Mouse (Mus musculus) forebrain, embryonic 14.5 days (tissue): ENCODE data around the gene 6430550D23Rik. TPM values are rescaled to one million over a fixed set of nuclear protein-coding genes. Genes with fewer than 3 reads are reported as not detected.

Source experiments
- ATAC-seq: fragments of 200-750 bp; cut with Nextera tagmentation; 2 replicates; pipeline ENCODE4 v1.8.0; 2017; ENCODE audit warnings: mild to moderate bottlenecking, moderate library complexity
- DNase-seq: peaks from one replicate; pipeline ENCODE4 v3.0.0-alpha.2; 2015; ENCODE audit warnings: low spot score
- H3K27ac ChIP-seq: fragments of 300-500 bp; sonication (generic); 2 replicates; pipeline ENCODE4 v1.5.1; 2014; ENCODE audit warnings: low read depth, mild to moderate bottlenecking, control low read depth, low read length, moderate library complexity
- H3K27me3 ChIP-seq: fragments of 300-500 bp; sonication (generic); replicated peaks from 2 replicates; pipeline ENCODE4 v1.6.1; 2014; ENCODE audit warnings: low read length, control low read depth, mixed read lengths; ENCODE audit not compliant: control insufficient read depth, insufficient read depth
- H3K36me3 ChIP-seq: fragments of 300-500 bp; sonication (generic); 2 replicates; pipeline ENCODE4 v1.6.1; 2014; ENCODE audit warnings: low read length, control low read depth; ENCODE audit not compliant: control insufficient read depth, insufficient read depth
- H3K4me1 ChIP-seq: fragments of 300-500 bp; sonication (generic); 2 replicates; pipeline ENCODE4 v1.6.1; 2014; ENCODE audit warnings: antibody characterized with exemption, low read length, control low read depth; ENCODE audit not compliant: control insufficient read depth, insufficient read depth
- H3K4me2 ChIP-seq: fragments of 300-500 bp; sonication (generic); 2 replicates; pipeline ENCODE4 v1.6.1; 2014; ENCODE audit warnings: mild to moderate bottlenecking, control low read depth, low read length
- H3K4me3 ChIP-seq: fragments of 300-500 bp; sonication (generic); 2 replicates; pipeline ENCODE4 v1.5.1; 2014; ENCODE audit warnings: low read depth, low read length, control low read depth
- H3K9ac ChIP-seq: fragments of 300-500 bp; sonication (generic); 2 replicates; pipeline ENCODE4 v1.6.1; 2014; ENCODE audit warnings: mild to moderate bottlenecking, low read length, control low read depth, moderate library complexity
- H3K9me3 ChIP-seq: fragments of 300-500 bp; sonication (generic); replicated peaks from 2 replicates; pipeline ENCODE4 v1.6.1; 2016; ENCODE audit warnings: low read length, control low read depth, mixed read lengths; ENCODE audit not compliant: control insufficient read depth
- whole genome bisulfite sequencing: fragments of 180-500 bp; shearing (Covaris S2); extraction: QIAGEN DNeasy Blood & Tissue Kit; methylation state at CpG from one replicate; pipeline ENCODE4 v1.1.7; 2014; 5-methylcytosine and 5-hydroxymethylcytosine counted together
- polyA plus RNA-seq: library from polyadenylated mRNA; unstranded; fragments of >200 nt; fragmentation: Nextera tagmentation; extraction: Ambion mirVana; gene quantifications from 2 replicates; pipeline ENCODE4 v1.2.1, GENCODE M21; 2014

Gene 6430550D23Rik
- 0.63 and 1.0 TPM in 2 replicates for polyA plus RNA-seq

DNA sequence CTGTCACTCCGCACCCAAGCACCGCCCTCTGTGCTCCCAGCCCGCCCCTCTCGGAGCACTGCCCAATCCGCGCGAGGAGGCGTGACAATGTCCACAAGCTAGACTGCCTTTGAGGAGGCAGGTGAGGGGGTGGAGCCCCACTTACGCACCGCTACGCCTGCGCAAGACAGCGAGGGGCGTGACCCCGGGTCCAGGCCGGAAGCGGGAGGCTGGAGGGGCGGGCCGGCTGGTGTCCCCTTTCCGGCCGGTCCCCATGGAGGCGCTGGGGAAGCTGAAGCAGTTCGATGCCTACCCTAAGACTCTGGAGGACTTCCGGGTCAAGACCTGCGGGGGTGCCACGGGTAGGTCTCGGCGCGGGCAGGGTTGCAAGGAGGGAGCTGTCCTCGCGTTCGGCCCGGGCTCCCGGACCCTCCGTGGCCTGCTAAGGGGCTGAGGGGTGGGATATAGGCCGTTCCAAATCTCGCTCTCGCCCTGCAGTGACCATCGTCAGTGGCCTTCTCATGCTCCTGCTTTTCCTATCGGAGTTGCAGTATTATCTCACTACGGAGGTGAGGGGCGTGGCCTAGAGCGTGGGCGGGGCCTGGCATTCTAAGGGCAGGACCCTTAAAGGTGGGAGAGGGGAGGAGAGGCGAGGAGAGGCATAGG is at the start of gene 6430550D23Rik, which contains the start of gene Ergic3:
Gene 6430550D23Rik (minus strand): TSS at position 90 of the 645 bp plus-strand sequence.
Gene Ergic3 (plus strand): TSS at position 158 of the 645 bp plus-strand sequence.
- Histone ChIP-seq H3K4me3 (peak within 1 kb of the TSS; percentile 81), H3K36me3 (peaks cover 30% of the 10 kb centered on the region), H3K9ac (peak within 1 kb of the TSS; percentile 80), H3K4me1 (peaks cover 7% of the 10 kb centered on the region; the same call in 1 of the 2 replicates), H3K27ac (peak within 1 kb of the TSS; percentile 36; the same call in 1 of the 2 replicates), H3K4me2 (peak within 1 kb of the TSS; percentile 55), H3K9me3 (no peaks in the 10 kb centered on the region), H3K27me3 (no peaks in the 10 kb centered on the region)
- peak; percentile 99 for ATAC-seq
- peak; percentile 98 for DNase-seq
- under 1% methylated on average over 45 of the region's 45 CpGs for WGBS

- Histone ChIP-seq H3K36me3 (no peaks in the 10 kb centered on the region), H3K9me3 (no peaks in the 10 kb centered on the region), H3K27ac (no peak within 1 kb of the TSS), H3K27me3 (no peaks in the 10 kb centered on the region), H3K4me1 (no peaks in the 10 kb centered on the region), H3K4me2 (no peak within 1 kb of the TSS), H3K4me3 (no peak within 1 kb of the TSS), H3K9ac (no peak within 1 kb of the TSS)
- DNase-seq: no peak
- 78% methylated on average over 9 of the region's 9 CpGs for WGBS
- ATAC-seq: no peak
Measured at GRCm38 (mm10) chr2:156052816-156053215, 45.0 kb upstream of the 6430550D23Rik start, which contains the start of gene Fer1l4. Gene Fer1l4, minus strand, starts transcription at chr2:156052947.

DNA sequence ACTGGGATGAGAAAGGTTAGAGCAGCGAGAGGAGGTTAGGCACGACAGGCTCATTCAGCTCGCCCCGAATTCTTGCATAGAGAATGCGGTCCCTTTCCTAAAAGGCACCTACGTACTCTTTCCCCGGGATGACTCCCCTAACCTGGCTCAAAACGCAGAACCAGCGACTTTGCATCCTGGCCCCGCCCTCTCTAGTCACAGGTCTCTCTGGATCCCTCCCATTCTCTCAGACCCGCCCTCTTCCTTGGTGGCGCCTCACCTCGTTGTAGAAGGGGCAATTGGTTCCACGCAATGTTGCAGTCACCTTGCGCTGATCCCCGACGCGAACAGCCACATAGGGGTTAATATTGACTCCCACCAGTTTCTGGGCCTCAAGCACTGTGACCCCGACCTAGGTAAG is 40.2 kb upstream of the 6430550D23Rik start:
- Histone ChIP-seq H3K4me2 (no peak overlapping the region; the same call in 1 of the 2 replicates), H3K36me3 (no peaks in the 10 kb centered on the region), H3K4me3 (no peak overlapping the region), H3K9ac (no peak overlapping the region), H3K27me3 (no peaks in the 10 kb centered on the region), H3K4me1 (no peaks in the 10 kb centered on the region), H3K27ac (no peak overlapping the region), H3K9me3 (no peaks in the 10 kb centered on the region)
- WGBS: 7% methylated on average over 19 of the region's 19 CpGs
- ATAC-seq (no peak), DNase-seq (no peak)

GRCm38 (mm10) chr2:156042903-156043302 is 35.1 kb upstream of the 6430550D23Rik start:
- WGBS: 80% methylated on average over 8 of the region's 8 CpGs
- Histone ChIP-seq H3K27ac (no peak overlapping the region), H3K9me3 (no peaks in the 10 kb centered on the region), H3K36me3 (no peaks in the 10 kb centered on the region), H3K4me1 (no peaks in the 10 kb centered on the region), H3K9ac (no peak overlapping the region), H3K27me3 (no peaks in the 10 kb centered on the region), H3K4me3 (no peak overlapping the region), H3K4me2 (no peak overlapping the region)
- no peak for ATAC-seq
- no peak for DNase-seq

GRCm38 (mm10) chr2:156039390-156039789 is 31.6 kb upstream of the 6430550D23Rik start:
- Histone ChIP-seq H3K36me3 (no peaks in the 10 kb centered on the region), H3K27me3 (no peaks in the 10 kb centered on the region), H3K27ac (no peak overlapping the region), H3K4me3 (no peak overlapping the region), H3K9ac (no peak overlapping the region), H3K4me2 (no peak overlapping the region), H3K9me3 (no peaks in the 10 kb centered on the region), H3K4me1 (no peaks in the 10 kb centered on the region)
- no peak for ATAC-seq
- WGBS: 86% methylated on average over 3 of the region's 3 CpGs
- no peak for DNase-seq

GRCm38 (mm10) chr2:156025482-156025881 is 17.7 kb upstream of the 6430550D23Rik start:
- Histone ChIP-seq H3K4me3 (no peak overlapping the region), H3K4me2 (no peak overlapping the region), H3K9me3 (no peaks in the 10 kb centered on the region), H3K36me3 (no peaks in the 10 kb centered on the region), H3K4me1 (no peaks in the 10 kb centered on the region), H3K9ac (no peak overlapping the region), H3K27me3 (no peaks in the 10 kb centered on the region), H3K27ac (no peak overlapping the region)
- ATAC-seq: no peak
- peak; percentile 22 for DNase-seq

DNA sequence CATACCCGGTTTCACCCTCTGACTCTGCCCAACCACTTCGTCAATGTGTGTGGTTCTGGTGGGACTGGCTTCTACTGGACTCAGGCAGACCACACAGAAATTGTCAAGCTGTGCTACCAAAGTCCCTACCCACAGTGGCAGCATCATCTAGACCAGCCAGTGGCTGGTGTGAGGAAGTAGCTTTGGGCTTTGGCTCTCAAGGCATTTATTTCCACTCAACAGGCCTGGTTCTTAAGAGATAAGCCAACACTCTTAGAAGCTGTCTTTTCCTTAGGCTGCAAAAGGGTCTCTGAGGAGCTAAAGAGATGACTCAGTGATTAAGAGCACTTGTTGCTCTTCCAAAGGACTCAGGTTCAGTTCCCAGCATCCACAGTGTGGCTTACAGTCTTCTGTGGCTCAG is 14.0 kb upstream of the 6430550D23Rik start:
- no peaks in the 10 kb centered on the region for H3K9me3 ChIP-seq
- no peaks in the 10 kb centered on the region for H3K27me3 ChIP-seq
- no peaks in the 10 kb centered on the region for H3K4me1 ChIP-seq
- H3K4me3 ChIP-seq: no peak overlapping the region
- H3K4me2 ChIP-seq: no peak overlapping the region
- no peak overlapping the region for H3K9ac ChIP-seq
- no peak overlapping the region for H3K27ac ChIP-seq
- no peak for DNase-seq
- WGBS: 85% methylated on average over 2 of the region's 2 CpGs
- H3K36me3 ChIP-seq: peaks cover 30% of the 10 kb centered on the region
- no peak for ATAC-seq

DNA sequence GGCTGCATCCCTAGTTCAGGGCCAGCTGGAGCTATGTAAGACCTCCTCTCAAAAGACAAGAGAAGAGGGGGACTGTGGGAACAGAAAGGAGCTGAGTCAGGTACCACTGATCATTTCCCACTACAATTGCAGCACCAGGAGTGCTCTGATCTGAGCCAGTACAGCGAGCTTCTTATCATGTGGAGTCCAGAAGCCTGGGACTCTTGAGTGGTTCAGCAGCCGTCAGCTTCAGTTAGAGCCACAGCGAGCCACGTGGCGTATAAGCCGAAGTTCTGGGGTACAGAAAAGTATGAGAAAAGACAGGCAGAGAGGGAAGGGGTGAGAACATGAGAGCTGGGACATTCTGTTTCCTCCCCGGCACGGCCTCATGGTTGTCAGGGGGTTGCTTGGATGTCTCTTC is 13.4 kb upstream of the 6430550D23Rik start:
- Histone ChIP-seq H3K4me3 (no peak overlapping the region), H3K9me3 (no peaks in the 10 kb centered on the region), H3K4me1 (no peaks in the 10 kb centered on the region), H3K27me3 (no peaks in the 10 kb centered on the region), H3K4me2 (no peak overlapping the region), H3K27ac (no peak overlapping the region), H3K36me3 (peaks cover 36% of the 10 kb centered on the region), H3K9ac (no peak overlapping the region)
- ATAC-seq (no peak), DNase-seq (no peak)
- 91% methylated on average over 8 of the region's 8 CpGs for WGBS

DNA sequence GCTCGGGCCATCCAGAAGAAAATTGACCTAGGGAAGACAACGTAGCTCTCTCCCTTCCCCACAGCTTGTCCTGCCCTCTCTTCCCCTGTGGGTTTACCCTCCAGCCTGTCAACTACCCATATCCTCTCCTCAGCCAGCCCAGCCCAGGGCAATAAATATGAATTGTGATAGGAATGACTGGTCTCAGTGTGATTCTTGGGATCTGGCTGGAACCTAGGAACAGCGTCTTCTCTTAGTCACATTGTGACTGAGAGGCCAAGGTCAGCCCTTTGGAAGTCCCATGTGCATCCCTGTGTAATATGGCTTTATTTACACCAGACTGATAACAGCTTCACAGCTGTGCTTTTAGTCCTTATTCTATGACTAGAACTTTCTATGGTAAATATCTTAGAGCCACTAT is 10.3 kb upstream of the 6430550D23Rik start:
- WGBS: 87% methylated on average over 3 of the region's 3 CpGs
- Histone ChIP-seq H3K4me2 (no peak overlapping the region), H3K4me3 (no peak overlapping the region), H3K9ac (no peak overlapping the region), H3K9me3 (no peaks in the 10 kb centered on the region), H3K27ac (no peak overlapping the region), H3K27me3 (no peaks in the 10 kb centered on the region), H3K4me1 (no peaks in the 10 kb centered on the region), H3K36me3 (peaks cover 67% of the 10 kb centered on the region)
- DNase-seq (no peak), ATAC-seq (no peak)
